Mouse (Mus musculus) left cerebral cortex, adult 18-20 months (tissue): ENCODE results near the gene Arhgef3. TPM values are rescaled to one million over a fixed set of nuclear protein-coding genes. Genes with fewer than 3 reads are reported as not detected.

Experiments used
- DNase-seq, 2 experiments: peaks; one replicate each; pipeline ENCODE4 v3.0.0; 2021 to 2022; ENCODE audit warnings: low spot score in 2 of 2, mixed read lengths in 1 of 2
- total RNA-seq, 2 experiments: library from RNA; stranded (reverse); gene quantifications; 2 replicates each; pipeline ENCODE4 v1.2.3; 2021

Arhgef3 gene
- total RNA-seq, 2 experiments from 2014 or later, result 67.4 to 85.3 TPM

DNA sequence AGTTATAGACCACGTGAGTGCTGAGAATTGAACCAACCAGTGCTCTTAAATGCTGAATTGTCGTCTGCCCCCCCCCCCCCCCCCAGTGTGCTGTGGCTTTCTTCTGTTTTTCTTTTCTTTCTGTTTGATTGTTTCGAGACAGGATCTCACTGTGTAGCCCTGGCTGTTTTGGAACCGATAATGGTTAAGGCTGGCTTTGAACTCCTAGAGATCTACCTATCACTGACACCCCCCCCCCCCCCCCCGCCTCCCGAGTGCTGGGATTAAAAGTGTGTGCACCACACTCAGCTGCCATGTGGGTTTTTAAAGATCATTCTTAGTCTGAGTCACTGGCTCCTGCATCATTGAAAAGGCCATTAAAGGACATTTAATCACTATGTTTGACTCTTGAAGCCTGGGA, 147.7 kb downstream of the Arhgef3 start:
- no peak for DNase-seq

DNA sequence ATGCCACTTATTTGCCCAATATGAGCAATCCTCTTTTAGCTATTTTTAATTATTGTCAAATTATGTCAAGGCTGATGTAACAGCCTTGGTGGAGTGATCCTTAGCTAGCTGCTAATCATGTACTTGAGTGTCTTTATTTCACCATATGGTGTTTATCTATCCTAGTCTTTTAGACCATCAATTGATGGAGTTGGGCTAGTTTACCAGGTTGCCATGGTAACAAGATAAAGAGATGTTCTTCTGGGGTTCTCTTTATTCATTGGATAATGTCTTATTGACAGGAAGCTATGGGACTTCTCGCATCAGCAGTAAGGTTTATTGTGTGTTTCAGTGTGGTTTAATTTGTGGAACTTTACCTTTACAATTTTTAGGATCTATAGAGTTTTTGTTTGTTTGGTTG, 151.9 kb downstream of the Arhgef3 start:
- no peak for DNase-seq

DNA sequence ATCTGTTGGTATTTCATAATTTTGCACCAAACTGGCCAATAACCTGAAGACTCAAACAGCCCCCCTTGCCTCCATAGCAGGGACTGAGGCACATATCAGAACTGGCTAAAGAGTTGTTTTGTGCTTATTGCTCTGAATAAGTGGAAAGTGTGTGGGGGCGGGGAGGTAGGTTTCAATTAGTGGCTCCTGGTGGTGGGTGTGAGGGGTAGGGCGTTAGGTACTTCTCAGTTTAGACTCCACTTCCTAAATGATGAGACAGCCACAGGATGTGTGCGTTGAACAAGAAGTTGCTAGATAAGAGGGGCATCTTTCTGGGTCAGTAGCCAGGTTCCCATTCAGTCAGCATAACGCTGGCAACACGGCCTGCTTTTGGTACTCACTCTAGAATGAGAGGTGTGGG, 153.4 kb downstream of the Arhgef3 start:
- no peak for DNase-seq

DNA sequence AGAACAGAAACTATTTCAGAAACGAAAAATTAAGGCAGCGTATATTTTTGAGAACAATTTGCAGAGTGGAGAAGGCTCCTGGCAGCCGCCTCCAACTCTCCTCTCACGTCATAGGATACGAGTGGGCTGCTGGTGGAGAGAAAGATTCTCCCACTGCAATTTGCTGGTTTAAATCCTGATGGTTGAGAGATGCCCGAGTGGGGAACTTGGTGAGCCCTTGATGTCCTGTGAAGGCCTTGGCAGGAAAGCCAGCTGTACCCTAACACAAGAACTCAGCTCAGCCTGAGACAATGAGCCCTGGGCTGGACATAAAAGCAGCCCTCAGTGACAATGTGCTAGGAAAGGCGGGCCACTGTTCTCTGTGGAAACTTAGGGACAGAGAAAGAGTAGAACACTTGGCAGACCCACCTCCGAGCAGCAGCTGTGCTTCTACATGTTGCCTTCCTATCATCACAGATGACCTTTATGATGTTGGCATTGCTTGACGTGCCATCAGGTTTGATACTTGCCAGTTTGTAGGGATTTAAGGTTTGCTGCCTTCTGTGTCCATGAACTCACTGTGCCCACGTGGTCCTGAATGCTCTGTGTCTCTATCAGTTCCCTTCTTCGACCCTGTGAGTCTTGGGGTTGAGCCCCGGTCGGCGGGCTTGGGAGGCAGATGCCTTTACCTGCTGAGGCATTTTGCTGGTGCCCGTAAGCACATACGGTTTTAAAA, 154.4 kb downstream of the Arhgef3 start:
- DNase-seq, result peak; percentile 65 to 78

- DNase-seq, result peak; percentile 73 to 80
These were observed 155.1 kb downstream of the Arhgef3 start for GRCm38 (mm10) chr14:27269836-27270235.

- DNase-seq, result no peak
These were observed 155.8 kb downstream of the Arhgef3 start for GRCm38 (mm10) chr14:27270466-27270865.

GRCm38 (mm10) chr14:27271371-27272071, 156.8 kb downstream of the Arhgef3 start:
- DNase-seq, result no peak

DNA sequence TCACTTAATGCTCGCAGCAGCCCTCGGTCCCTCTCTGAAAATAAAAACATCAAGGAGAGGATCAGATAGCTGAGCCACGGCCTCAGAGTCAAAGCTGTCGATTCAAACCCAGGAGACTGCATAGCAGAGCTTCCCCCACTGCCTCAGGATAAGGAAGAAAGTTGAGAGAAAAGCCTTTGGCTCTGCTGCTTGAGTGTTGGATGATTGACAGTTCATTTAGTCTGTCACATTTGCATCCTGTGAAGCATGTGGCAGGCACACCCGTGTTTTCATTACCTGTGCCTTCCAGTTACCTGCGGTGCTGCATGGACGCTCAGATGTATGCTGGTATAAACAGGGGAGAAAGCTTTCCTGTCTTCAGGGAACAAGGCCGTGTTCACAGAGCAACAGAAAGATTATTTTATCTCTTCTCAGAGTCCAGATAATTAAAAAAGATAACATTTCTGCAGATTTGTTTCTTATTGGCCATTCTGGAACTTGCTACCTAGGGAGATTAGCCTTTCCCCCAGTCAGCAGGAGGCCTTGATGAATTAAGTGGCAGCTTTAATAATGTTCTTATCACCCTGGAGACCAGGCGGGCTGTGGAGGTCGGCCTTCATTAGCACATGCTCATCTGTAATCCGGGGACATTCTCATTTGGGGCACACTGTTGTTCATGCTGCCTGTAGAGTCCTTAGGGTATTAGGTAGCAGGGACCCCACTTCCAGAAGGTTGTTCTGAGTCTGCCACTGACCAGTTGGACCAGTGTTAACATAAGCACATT, 157.6 kb downstream of the Arhgef3 start:
- no peak for DNase-seq

DNA sequence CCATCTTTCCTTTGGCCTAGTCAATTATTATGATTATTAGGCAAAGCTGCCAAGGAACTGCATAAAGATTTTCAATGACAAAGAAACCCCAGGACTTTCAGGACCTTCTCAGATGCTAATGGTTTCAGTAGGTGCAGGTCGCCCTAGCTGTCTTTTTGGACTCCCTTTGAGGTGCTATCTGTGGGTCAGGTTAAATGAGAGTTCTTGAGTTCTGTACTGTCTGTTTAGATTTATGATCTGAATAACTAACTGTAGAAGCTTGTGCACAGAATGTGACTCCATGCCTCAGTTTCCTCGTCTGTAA, 158.1 kb downstream of the Arhgef3 start:
- no peak for DNase-seq

GRCm38 (mm10) chr14:27273169-27273568, 158.5 kb downstream of the Arhgef3 start:
- no peak for DNase-seq

DNA sequence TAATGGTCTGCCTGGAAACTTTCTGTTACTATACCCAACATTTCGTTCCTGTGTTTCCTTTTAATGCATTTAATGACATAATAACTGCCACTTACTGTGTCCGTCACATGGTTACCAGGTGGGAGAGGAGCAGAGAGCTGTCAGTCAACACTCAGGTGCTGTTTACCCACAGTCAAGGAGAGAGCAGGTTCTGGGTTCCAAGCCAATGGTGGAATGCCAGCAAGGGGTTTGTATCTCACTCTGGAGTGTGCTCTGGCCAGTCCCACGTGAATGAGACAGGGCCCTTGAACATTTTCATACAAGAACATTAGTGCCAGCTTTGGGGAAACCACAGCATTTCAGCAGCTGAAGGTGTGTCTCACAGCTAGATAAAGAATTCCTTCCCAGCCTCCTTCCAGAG, 162.6 kb downstream of the Arhgef3 start:
- DNase-seq, result no peak

DNA sequence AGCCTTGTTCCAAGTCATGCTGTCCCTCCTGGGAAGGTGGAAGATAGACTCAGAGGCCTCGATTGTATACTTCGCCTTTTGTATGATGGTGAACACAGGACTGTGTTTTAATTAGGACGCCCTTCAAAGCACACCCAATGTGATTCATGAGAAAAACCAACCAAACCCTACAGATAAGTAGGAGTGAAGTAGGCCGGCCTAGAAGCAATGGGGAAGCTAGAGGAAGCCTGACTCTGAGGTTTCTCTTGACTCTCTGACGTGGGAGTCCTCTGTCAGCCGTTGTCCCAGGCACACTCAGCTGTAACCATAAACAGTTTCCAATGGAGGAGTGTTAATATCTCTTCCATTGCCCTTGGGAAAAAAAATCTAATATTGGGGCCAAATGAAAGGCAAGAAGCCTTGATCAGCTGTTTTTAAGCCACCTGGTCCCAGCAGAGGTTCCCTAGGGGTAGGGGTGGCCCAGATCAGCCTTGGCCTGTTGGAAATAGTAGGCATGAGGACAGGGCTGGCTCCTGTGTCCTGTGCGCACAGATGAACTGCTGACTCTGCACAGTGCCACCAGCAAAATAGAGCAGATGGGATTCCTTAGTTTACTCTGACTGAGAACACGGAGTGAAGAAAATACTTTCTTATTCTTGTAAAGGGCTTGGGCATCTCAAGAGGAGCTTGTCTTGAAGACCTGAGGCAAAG, 165.6 kb downstream of the Arhgef3 start:
- DNase-seq, result no peak

DNA sequence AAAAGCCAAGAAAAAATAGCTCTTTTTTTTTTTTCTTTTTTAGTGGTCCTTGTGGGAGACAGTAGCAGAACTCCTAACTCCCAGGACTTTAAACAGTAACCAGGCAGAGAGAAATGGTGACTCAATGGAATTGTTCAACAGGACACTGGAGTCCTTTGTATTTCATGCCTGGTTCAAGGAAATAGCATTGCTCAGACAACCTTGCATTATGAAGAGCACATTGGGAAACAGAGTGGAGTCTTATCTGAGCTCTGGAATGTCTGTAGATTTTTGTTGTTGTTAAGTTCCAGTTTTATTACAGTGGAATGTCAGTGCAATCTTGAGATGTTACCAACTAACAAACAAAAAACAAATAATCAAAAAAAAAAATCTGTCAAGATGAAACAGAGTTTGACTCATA, 169.3 kb downstream of the Arhgef3 start:
- no peak for DNase-seq

DNA sequence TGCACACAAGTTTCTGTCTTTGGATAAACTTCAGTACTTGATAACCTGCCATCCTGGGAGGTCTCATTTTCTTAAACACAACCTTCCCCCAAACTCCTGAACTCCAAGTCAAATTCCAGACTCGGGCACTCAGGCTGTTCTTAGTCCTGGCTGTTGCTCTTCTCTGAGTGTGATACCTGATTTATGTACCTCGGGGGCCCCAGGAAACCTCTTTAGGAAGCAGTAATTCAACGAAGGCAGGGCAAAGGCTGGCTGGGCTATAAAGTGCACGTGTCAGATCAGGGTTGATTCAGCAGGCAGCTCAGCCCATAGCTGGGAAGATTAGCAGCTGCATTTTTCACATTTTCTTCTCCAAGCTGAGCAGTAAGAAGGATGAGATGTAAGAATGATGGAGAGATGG, 171.5 kb downstream of the Arhgef3 start:
- DNase-seq, result no peak

DNA sequence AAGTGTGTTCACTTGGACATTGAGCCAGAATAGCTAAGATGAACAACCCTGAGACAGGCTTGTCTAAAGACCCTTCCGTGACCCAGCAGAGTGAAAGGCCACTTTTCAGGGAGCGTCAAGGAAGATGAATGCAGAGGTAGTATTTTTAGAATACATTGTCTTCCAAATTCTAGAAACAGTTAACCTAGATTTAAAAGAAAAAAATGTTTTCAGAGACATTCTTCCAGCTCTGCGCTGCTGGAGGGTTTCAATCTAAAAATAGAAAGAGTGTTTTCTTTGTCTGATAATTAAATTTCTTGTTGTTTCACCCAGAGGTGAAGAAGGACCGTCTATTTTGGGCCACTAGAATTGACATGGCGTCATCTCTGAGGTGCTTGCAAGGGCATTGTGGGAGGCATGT, 174.4 kb downstream of the Arhgef3 start:
- no peak for DNase-seq

- DNase-seq, result no peak
These were observed 177.4 kb downstream of the Arhgef3 start for GRCm38 (mm10) chr14:27292101-27292500.

GRCm38 (mm10) chr14:27295821-27296220, 181.1 kb downstream of the Arhgef3 start:
- DNase-seq, result no peak

- no peak for DNase-seq
These were observed 182.3 kb downstream of the Arhgef3 start for GRCm38 (mm10) chr14:27296987-27297386.

DNA sequence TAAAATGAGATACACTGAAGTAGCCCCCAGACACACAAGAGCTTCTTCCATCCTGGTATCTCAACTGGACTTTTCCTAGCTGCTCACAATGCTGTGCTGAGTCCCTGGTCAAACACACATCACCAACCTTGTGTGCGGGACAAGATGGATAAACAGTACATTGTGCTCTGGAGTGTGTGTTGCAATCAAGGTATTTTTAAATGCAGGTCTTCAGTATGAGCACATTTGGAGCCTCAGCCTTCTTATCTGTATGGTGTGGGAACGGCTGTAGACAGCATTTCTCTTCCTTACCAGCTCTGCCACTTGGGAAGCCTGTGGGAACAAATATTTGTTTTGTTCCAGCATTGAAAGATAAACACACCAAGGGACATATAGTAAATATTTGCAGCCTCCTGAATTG, 184.2 kb downstream of the Arhgef3 start:
- no peak for DNase-seq

- DNase-seq, result no peak
These were observed 185.0 kb downstream of the Arhgef3 start for GRCm38 (mm10) chr14:27299705-27300104.

DNA sequence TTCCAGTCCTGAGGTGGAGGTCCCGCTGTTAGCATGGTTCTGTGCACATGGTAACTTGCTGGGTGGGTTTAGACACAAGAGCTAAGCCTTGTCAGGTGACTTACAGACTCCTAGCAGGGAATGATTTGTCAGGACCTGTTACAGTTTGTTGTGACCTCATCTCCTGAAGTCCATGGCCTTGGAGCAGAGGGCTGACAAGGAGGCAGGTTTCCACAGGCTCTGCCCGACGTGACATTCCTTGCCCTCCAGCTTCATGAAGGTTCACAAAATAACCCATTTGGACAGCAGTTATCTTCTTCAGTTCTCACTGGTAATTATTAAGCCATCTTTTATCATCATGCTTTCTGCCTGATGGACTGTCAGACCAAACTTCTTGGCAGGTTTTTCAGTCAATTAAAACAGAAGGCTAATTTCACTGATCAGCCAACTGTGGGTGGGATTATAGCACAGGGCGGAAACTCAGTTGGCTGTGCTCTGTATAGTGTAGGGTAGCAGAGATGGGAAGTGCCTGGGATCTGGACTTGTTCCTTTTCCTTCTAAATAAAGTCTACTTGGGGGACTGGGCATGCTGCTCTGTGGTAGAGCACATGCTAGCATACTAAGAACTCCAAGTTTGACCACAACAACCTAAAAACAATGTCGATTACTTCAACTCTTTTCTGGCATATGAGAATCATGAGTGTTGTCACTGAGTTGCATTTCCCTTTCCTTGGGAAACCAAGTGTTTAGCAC, 187.2 kb downstream of the Arhgef3 start:
- no peak for DNase-seq
